Mouse (Mus musculus): ENCODE measurements around the gene Ube2l6. TPM values are rescaled to one million over a fixed set of nuclear protein-coding genes. Genes with fewer than 3 reads are reported as not detected.

Ube2l6 gene
- 47.5 and 49.9 TPM in 2 replicates for polyA plus RNA-seq (2015; fragmentation: Nextera tagmentation; extraction: Ambion mirVana)

- Histone ChIP-seq H3K9me3 (ENCODE audit: control insufficient read depth, low read length) (peaks cover 3% of the 10 kb centered on the region; the same call in 1 of the 2 replicates), H3K9ac (ENCODE audit: low read depth, low read length) (peak within 1 kb of the TSS; percentile 64), H3K4me1 (ENCODE audit: control insufficient read depth, insufficient read depth, low read length) (0 out of 2 replicates have a peak, but pooled peaks cover 4% of the 10 kb centered on the region), H3K4me2 (ENCODE audit: low read depth, low read length) (peak within 1 kb of the TSS; percentile 82), H3K4me3 (ENCODE audit: low read length) (peak within 1 kb of the TSS; percentile 52), H3K36me3 (ENCODE audit: control insufficient read depth, insufficient read depth, low read length) (no peaks in the 10 kb centered on the region), H3K27ac (ENCODE audit: low read length) (peak within 1 kb of the TSS; percentile 50), H3K27me3 (replicated peaks; ENCODE audit: control insufficient read depth, insufficient read depth, low read length) (no peaks in the 10 kb centered on the region)
- peak; percentile 82 for ATAC-seq
- WGBS = under 1% methylated on average over 21 of the region's 21 CpGs
Observed at GRCm38 (mm10) chr2:84798493-84798921, at the start of gene Ube2l6. Gene Ube2l6 (plus strand): TSS chr2:84798828.

- no peaks in the 10 kb centered on the region for H3K4me1 ChIP-seq (ENCODE audit: control insufficient read depth, insufficient read depth, low read length)
- 56% methylated on average over 6 of the region's 6 CpGs for WGBS
- H3K4me3 ChIP-seq (ENCODE audit: low read length) = no peak overlapping the region
- peak; percentile 42; the same call in 1 of the 2 replicates for ATAC-seq
- H3K27ac ChIP-seq (ENCODE audit: low read length) = no peak overlapping the region
- no peaks in the 10 kb centered on the region for H3K27me3 ChIP-seq (replicated peaks; ENCODE audit: control insufficient read depth, insufficient read depth, low read length)
- no peak overlapping the region for H3K9ac ChIP-seq (ENCODE audit: low read depth, low read length)
- H3K4me2 ChIP-seq (ENCODE audit: low read depth, low read length) = no peak overlapping the region
- no peaks in the 10 kb centered on the region for H3K36me3 ChIP-seq (ENCODE audit: control insufficient read depth, insufficient read depth, low read length)
- no peaks in the 10 kb centered on the region for H3K9me3 ChIP-seq (ENCODE audit: control insufficient read depth, low read length)
Observed at GRCm38 (mm10) chr2:84750115-84750514, 48.5 kb upstream of the Ube2l6 start.

GRCm38 (mm10) chr2:84756245-84756644 lies 42.4 kb upstream of the Ube2l6 start:
- H3K9ac ChIP-seq (ENCODE audit: low read depth, low read length) = no peak overlapping the region
- H3K36me3 ChIP-seq (ENCODE audit: control insufficient read depth, insufficient read depth, low read length) = no peaks in the 10 kb centered on the region
- H3K4me2 ChIP-seq (ENCODE audit: low read depth, low read length) = no peak overlapping the region
- peak; percentile 87 for ATAC-seq
- H3K9me3 ChIP-seq (ENCODE audit: control insufficient read depth, low read length) = no peaks in the 10 kb centered on the region
- H3K27ac ChIP-seq (ENCODE audit: low read length) = no peak overlapping the region
- H3K27me3 ChIP-seq (replicated peaks; ENCODE audit: control insufficient read depth, insufficient read depth, low read length) = no peaks in the 10 kb centered on the region
- no peak overlapping the region for H3K4me3 ChIP-seq (ENCODE audit: low read length)
- H3K4me1 ChIP-seq (ENCODE audit: control insufficient read depth, insufficient read depth, low read length) = 0 out of 2 replicates have a peak, but pooled peaks cover 3% of the 10 kb centered on the region
- 62% methylated on average over 5 of the region's 5 CpGs for WGBS

- H3K36me3 ChIP-seq (ENCODE audit: control insufficient read depth, insufficient read depth, low read length) = no peaks in the 10 kb centered on the region
- 0 out of 2 replicates have a peak, but pooled peaks cover 3% of the 10 kb centered on the region for H3K4me1 ChIP-seq (ENCODE audit: control insufficient read depth, insufficient read depth, low read length)
- H3K9ac ChIP-seq (ENCODE audit: low read depth, low read length) = no peak overlapping the region
- H3K4me2 ChIP-seq (ENCODE audit: low read depth, low read length) = no peak overlapping the region
- H3K4me3 ChIP-seq (ENCODE audit: low read length) = no peak overlapping the region
- ATAC-seq = no peak; the same call in 1 of the 2 replicates
- 60% methylated on average over 7 of the region's 7 CpGs for WGBS
- no peak overlapping the region for H3K27ac ChIP-seq (ENCODE audit: low read length)
- H3K27me3 ChIP-seq (replicated peaks; ENCODE audit: control insufficient read depth, insufficient read depth, low read length) = no peaks in the 10 kb centered on the region
- H3K9me3 ChIP-seq (ENCODE audit: control insufficient read depth, low read length) = no peaks in the 10 kb centered on the region
Observed at GRCm38 (mm10) chr2:84757026-84757682, 41.5 kb upstream of the Ube2l6 start.

DNA sequence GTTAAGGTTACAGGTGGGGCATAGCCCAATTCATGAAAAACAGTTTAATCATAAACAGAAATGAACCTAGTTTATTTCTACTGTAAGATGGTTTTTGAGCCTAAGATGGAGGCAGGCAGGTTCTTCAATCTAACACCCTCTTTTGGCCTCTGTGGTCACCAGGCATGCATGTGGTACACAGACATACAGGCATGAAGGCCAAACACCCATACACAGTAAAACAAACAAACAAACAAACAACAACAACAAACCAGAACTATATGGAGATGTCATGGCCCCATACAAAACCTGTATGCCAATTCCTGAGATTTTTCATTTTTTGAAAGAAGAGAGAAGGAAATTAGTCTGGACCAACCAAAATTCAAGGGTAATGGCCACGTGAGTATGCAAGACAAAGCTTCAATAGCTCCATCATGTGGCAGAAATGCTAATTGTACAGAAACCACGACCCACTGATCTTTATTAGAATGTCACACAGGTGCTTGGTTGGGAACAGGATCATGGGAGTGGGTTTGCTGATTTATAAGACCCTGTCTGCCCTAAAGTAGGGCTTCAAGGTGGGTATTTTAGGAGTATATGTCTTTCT lies 40.0 kb upstream of the Ube2l6 start:
- Histone ChIP-seq H3K36me3 (ENCODE audit: control insufficient read depth, insufficient read depth, low read length) (no peaks in the 10 kb centered on the region), H3K4me1 (ENCODE audit: control insufficient read depth, insufficient read depth, low read length) (0 out of 2 replicates have a peak, but pooled peaks cover 3% of the 10 kb centered on the region), H3K9me3 (ENCODE audit: control insufficient read depth, low read length) (no peaks in the 10 kb centered on the region), H3K4me3 (ENCODE audit: low read length) (no peak overlapping the region), H3K27ac (ENCODE audit: low read length) (no peak overlapping the region), H3K4me2 (ENCODE audit: low read depth, low read length) (no peak overlapping the region), H3K9ac (ENCODE audit: low read depth, low read length) (no peak overlapping the region), H3K27me3 (replicated peaks; ENCODE audit: control insufficient read depth, insufficient read depth, low read length) (no peaks in the 10 kb centered on the region)
- 0 out of 2 replicates have a peak, but pooled peaks have one; percentile 29 for ATAC-seq
- 5% methylated on average over 2 of the region's 2 CpGs for WGBS

DNA sequence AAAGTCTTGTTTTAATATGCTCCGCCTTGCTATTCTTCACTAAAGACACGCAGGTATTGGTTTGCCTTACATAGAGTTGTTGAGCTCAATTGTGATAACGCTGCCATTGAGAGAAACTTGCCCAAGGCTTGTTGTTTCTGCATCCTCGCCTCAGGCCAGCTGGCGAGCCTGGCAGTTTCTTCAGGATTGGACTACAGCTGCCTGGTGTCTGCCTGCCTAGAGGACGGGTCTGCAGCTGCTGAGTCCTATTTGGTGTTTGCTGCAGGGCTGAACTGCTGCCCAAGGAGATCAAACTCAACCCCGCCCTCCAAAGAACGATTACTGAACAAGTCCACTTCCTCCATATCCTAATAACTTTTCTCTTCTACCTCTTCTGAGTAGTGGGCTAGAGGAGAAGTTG lies 37.9 kb upstream of the Ube2l6 start:
- Histone ChIP-seq H3K4me1 (ENCODE audit: control insufficient read depth, insufficient read depth, low read length) (0 out of 2 replicates have a peak, but pooled peaks cover 3% of the 10 kb centered on the region), H3K4me3 (ENCODE audit: low read length) (no peak overlapping the region), H3K27ac (ENCODE audit: low read length) (no peak overlapping the region), H3K27me3 (replicated peaks; ENCODE audit: control insufficient read depth, insufficient read depth, low read length) (no peaks in the 10 kb centered on the region), H3K9ac (ENCODE audit: low read depth, low read length) (no peak overlapping the region), H3K36me3 (ENCODE audit: control insufficient read depth, insufficient read depth, low read length) (no peaks in the 10 kb centered on the region), H3K9me3 (ENCODE audit: control insufficient read depth, low read length) (no peaks in the 10 kb centered on the region), H3K4me2 (ENCODE audit: low read depth, low read length) (no peak overlapping the region)
- ATAC-seq = no peak
- 67% methylated on average over 8 of the region's 8 CpGs for WGBS

- Histone ChIP-seq H3K4me2 (ENCODE audit: low read depth, low read length) (no peak overlapping the region), H3K9ac (ENCODE audit: low read depth, low read length) (no peak overlapping the region), H3K27ac (ENCODE audit: low read length) (no peak overlapping the region), H3K9me3 (ENCODE audit: control insufficient read depth, low read length) (no peaks in the 10 kb centered on the region), H3K36me3 (ENCODE audit: control insufficient read depth, insufficient read depth, low read length) (no peaks in the 10 kb centered on the region), H3K27me3 (replicated peaks; ENCODE audit: control insufficient read depth, insufficient read depth, low read length) (no peaks in the 10 kb centered on the region), H3K4me3 (ENCODE audit: low read length) (no peak overlapping the region), H3K4me1 (ENCODE audit: control insufficient read depth, insufficient read depth, low read length) (0 out of 2 replicates have a peak, but pooled peaks cover 3% of the 10 kb centered on the region)
- 79% methylated on average over 3 of the region's 3 CpGs for WGBS
- no peak for ATAC-seq
Observed at GRCm38 (mm10) chr2:84761309-84761708, 37.3 kb upstream of the Ube2l6 start.

GRCm38 (mm10) chr2:84761840-84762239 lies 36.8 kb upstream of the Ube2l6 start:
- WGBS = 92% methylated on average over 1 of the region's 1 CpGs
- no peaks in the 10 kb centered on the region for H3K4me1 ChIP-seq (ENCODE audit: control insufficient read depth, insufficient read depth, low read length)
- H3K4me2 ChIP-seq (ENCODE audit: low read depth, low read length) = no peak overlapping the region

DNA sequence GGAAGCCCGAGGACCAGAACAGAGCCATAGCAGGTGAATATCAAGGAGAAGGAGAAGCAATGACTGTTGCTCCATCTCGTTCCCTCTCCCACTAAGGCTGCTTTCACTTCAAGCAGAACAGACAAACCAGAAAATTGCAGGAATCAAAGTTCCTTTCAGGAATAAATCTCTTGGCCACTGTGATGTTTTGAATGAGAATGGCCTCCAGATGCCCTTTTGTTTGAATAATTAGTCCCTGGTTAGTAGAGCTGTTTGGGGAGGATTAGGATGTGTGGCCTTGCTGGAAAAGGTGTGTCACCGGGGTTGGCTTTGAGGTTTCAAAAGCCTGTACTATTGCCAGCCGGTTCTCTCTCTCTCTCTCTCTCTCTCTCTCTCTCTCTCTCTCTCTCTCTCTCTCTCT lies 36.3 kb upstream of the Ube2l6 start:
- Histone ChIP-seq H3K36me3 (ENCODE audit: control insufficient read depth, insufficient read depth, low read length) (no peaks in the 10 kb centered on the region), H3K4me3 (ENCODE audit: low read length) (no peak overlapping the region), H3K9ac (ENCODE audit: low read depth, low read length) (no peak overlapping the region), H3K9me3 (ENCODE audit: control insufficient read depth, low read length) (no peaks in the 10 kb centered on the region), H3K4me2 (ENCODE audit: low read depth, low read length) (no peak overlapping the region), H3K27ac (ENCODE audit: low read length) (no peak overlapping the region), H3K4me1 (ENCODE audit: control insufficient read depth, insufficient read depth, low read length) (no peaks in the 10 kb centered on the region), H3K27me3 (replicated peaks; ENCODE audit: control insufficient read depth, insufficient read depth, low read length) (no peaks in the 10 kb centered on the region)
- ATAC-seq = no peak
- WGBS = 58% methylated on average over 4 of the region's 4 CpGs

More at GRCm38 (mm10) chr2:84761840-84762239, 36.8 kb upstream of the Ube2l6 start:
- Histone ChIP-seq H3K9me3 (ENCODE audit: control insufficient read depth, low read length) (no peaks in the 10 kb centered on the region), H3K36me3 (ENCODE audit: control insufficient read depth, insufficient read depth, low read length) (no peaks in the 10 kb centered on the region), H3K9ac (ENCODE audit: low read depth, low read length) (no peak overlapping the region), H3K27me3 (replicated peaks; ENCODE audit: control insufficient read depth, insufficient read depth, low read length) (no peaks in the 10 kb centered on the region), H3K4me3 (ENCODE audit: low read length) (no peak overlapping the region), H3K27ac (ENCODE audit: low read length) (no peak overlapping the region)
- no peak for ATAC-seq

All from intestine, embryonic 16.5 days (tissue).